Mouse (Mus musculus): ENCODE measurements around the gene Nmb. TPM values are rescaled to one million over a fixed set of nuclear protein-coding genes. Genes with fewer than 3 reads are reported as not detected.

The Nmb gene
- polyA plus RNA-seq, 1 experiment from 2014 or later = 5.1 TPM

GRCm38 (mm10) chr7:80860227-80860626 is 44.6 kb downstream of the Nmb start:
- under 1% methylated on average over 13 of the region's 13 CpGs for WGBS
- H3K4me3 ChIP-seq (ENCODE audit: low read depth, low read length) = peak overlapping the region; percentile 78

GRCm38 (mm10) chr7:80857181-80857580 is 47.7 kb downstream of the Nmb start:
- H3K9ac ChIP-seq (ENCODE audit: low read length) = no peak overlapping the region
- no peaks in the 10 kb centered on the region for H3K9me3 ChIP-seq (ENCODE audit: control insufficient read depth, low read length)
- no peaks in the 10 kb centered on the region for H3K27me3 ChIP-seq (ENCODE audit: control insufficient read depth, insufficient read depth, low read length)
- H3K27ac ChIP-seq (ENCODE audit: low read depth, low read length) = no peak overlapping the region
- no peak overlapping the region for H3K4me2 ChIP-seq (ENCODE audit: low read depth)
- DNase-seq (ENCODE audit: low spot score) (peak; percentile 77), ATAC-seq (ENCODE audit: insufficient read depth, low FRiP score, low TSS enrichment) (no peak)
- WGBS = 29% methylated on average over 6 of the region's 6 CpGs
- no peak overlapping the region for H3K4me3 ChIP-seq (ENCODE audit: low read depth, low read length)
- H3K36me3 ChIP-seq (ENCODE audit: control insufficient read depth, insufficient read depth, low read length) = no peaks in the 10 kb centered on the region
- no peaks in the 10 kb centered on the region for H3K4me1 ChIP-seq (ENCODE audit: control insufficient read depth, insufficient read depth, low read length)

More at GRCm38 (mm10) chr7:80860227-80860626, 44.6 kb downstream of the Nmb start:
- H3K9ac ChIP-seq (ENCODE audit: low read length) = peak overlapping the region; percentile 69
- peak overlapping the region; percentile 93; the same call in 1 of the 2 replicates for H3K27ac ChIP-seq (ENCODE audit: low read depth, low read length)
- H3K4me1 ChIP-seq (ENCODE audit: control insufficient read depth, insufficient read depth, low read length) = no peaks in the 10 kb centered on the region
- H3K36me3 ChIP-seq (ENCODE audit: control insufficient read depth, insufficient read depth, low read length) = no peaks in the 10 kb centered on the region
- H3K4me2 ChIP-seq (ENCODE audit: low read depth) = peak overlapping the region; percentile 94
- DNase-seq (ENCODE audit: low spot score) (peak; percentile 77), ATAC-seq (ENCODE audit: insufficient read depth, low FRiP score, low TSS enrichment) (peak; percentile 56; the same call in 1 of the 2 replicates)
- H3K27me3 ChIP-seq (ENCODE audit: control insufficient read depth, insufficient read depth, low read length) = no peaks in the 10 kb centered on the region
- H3K9me3 ChIP-seq (ENCODE audit: control insufficient read depth, low read length) = no peaks in the 10 kb centered on the region

- H3K36me3 ChIP-seq (ENCODE audit: control insufficient read depth, insufficient read depth, low read length) = no peaks in the 10 kb centered on the region
- no peak overlapping the region for H3K27ac ChIP-seq (ENCODE audit: low read depth, low read length)
- DNase-seq (ENCODE audit: low spot score) (no peak), ATAC-seq (ENCODE audit: insufficient read depth, low FRiP score, low TSS enrichment) (no peak)
- H3K4me2 ChIP-seq (ENCODE audit: low read depth) = no peak overlapping the region
- H3K4me3 ChIP-seq (ENCODE audit: low read depth, low read length) = no peak overlapping the region
- H3K9me3 ChIP-seq (ENCODE audit: control insufficient read depth, low read length) = no peaks in the 10 kb centered on the region
- no peaks in the 10 kb centered on the region for H3K4me1 ChIP-seq (ENCODE audit: control insufficient read depth, insufficient read depth, low read length)
- no peak overlapping the region for H3K9ac ChIP-seq (ENCODE audit: low read length)
- H3K27me3 ChIP-seq (ENCODE audit: control insufficient read depth, insufficient read depth, low read length) = no peaks in the 10 kb centered on the region
These were observed 49.6 kb downstream of the Nmb start for GRCm38 (mm10) chr7:80855316-80855715.

GRCm38 (mm10) chr7:80853218-80853617 is 51.7 kb downstream of the Nmb start:
- Histone ChIP-seq H3K27ac (ENCODE audit: low read depth, low read length) (no peak overlapping the region), H3K4me2 (ENCODE audit: low read depth) (no peak overlapping the region), H3K4me1 (ENCODE audit: control insufficient read depth, insufficient read depth, low read length) (no peaks in the 10 kb centered on the region), H3K9me3 (ENCODE audit: control insufficient read depth, low read length) (no peaks in the 10 kb centered on the region), H3K4me3 (ENCODE audit: low read depth, low read length) (no peak overlapping the region), H3K36me3 (ENCODE audit: control insufficient read depth, insufficient read depth, low read length) (no peaks in the 10 kb centered on the region), H3K9ac (ENCODE audit: low read length) (no peak overlapping the region), H3K27me3 (ENCODE audit: control insufficient read depth, insufficient read depth, low read length) (no peaks in the 10 kb centered on the region)
- 93% methylated on average over 3 of the region's 3 CpGs for WGBS
- ATAC-seq (ENCODE audit: insufficient read depth, low FRiP score, low TSS enrichment) = no peak
- DNase-seq (ENCODE audit: low spot score) = peak; percentile 5

Other genes with a start within 250 kb of the Nmb start
- 11.8 and 11.9 TPM in 2 replicates for gene Crtc3, start 216.2 kb downstream of the Nmb start, polyA plus RNA-seq (2014; fragmentation: Nextera tagmentation; extraction: Ambion mirVana)
- gene Iqgap1, start 79.1 kb downstream of the Nmb start, polyA plus RNA-seq (2014; fragmentation: Nextera tagmentation; extraction: Ambion mirVana) = 26.4 TPM in 2 replicates
- 4.2 and 4.9 TPM in 2 replicates for gene Zscan2, start 44.2 kb downstream of the Nmb start, polyA plus RNA-seq (2014; fragmentation: Nextera tagmentation; extraction: Ambion mirVana)
- 37.7 and 41.8 TPM in 2 replicates for gene Wdr73, start 3.8 kb downstream of the Nmb start, polyA plus RNA-seq (2014; fragmentation: Nextera tagmentation; extraction: Ambion mirVana)
- 181 and 196 TPM in 2 replicates for gene Sec11a, start 42.7 kb upstream of the Nmb start, polyA plus RNA-seq (2014; fragmentation: Nextera tagmentation; extraction: Ambion mirVana)
- gene Zfp592, start 88.6 kb upstream of the Nmb start, polyA plus RNA-seq (2014; fragmentation: Nextera tagmentation; extraction: Ambion mirVana) = 14.1 and 16.2 TPM in 2 replicates
- 0.76 and 1.1 TPM in 2 replicates for gene Alpk3, start 152.5 kb upstream of the Nmb start, polyA plus RNA-seq (2014; fragmentation: Nextera tagmentation; extraction: Ambion mirVana)
- not detected in 2 replicates for gene Slc28a1, start 209.7 kb upstream of the Nmb start, polyA plus RNA-seq (2014; fragmentation: Nextera tagmentation; extraction: Ambion mirVana)